Mouse (Mus musculus) natural killer cell, adult 2 months (primary cell): ENCODE data around the gene Efemp2.
"Not testable (repeated sequence)": the region's sequence is repeated elsewhere in the genome, so short reads cannot be mapped to it uniquely, and the experiment has no call there.

Source experiments
- DNase-seq, 2 experiments: peaks; one replicate each; pipeline ENCODE4 v3.0.0; 2022; ENCODE audit warnings: low spot score in 2 of 2

Gene Efemp2

GRCm38 (mm10) chr19:5477004-5477667 lies 3.4 kb downstream of the Efemp2 start:
- DNase-seq, result no peak

- DNase-seq, result no peak
Measured at GRCm38 (mm10) chr19:5477668-5478300, 4.0 kb downstream of the Efemp2 start.

- DNase-seq, result no peak
Measured at GRCm38 (mm10) chr19:5480016-5480415, 6.3 kb downstream of the Efemp2 start.

DNA sequence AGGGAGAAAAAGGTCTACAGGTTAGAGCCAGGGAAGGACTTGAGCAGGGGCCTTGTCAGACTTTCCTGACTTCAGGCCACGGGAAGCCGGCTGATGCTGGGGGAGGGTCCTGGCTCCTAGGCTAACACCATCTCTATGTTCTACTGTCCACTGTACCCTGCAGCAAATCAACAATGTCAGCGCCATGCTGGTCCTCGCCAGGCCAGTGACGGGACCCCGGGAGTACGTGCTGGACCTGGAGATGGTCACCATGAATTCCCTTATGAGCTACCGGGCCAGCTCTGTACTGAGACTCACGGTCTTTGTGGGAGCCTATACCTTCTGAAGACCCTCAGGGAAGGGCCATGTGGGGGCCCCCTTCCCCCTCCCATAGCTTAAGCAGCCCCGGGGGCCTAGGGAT lies 7.6 kb downstream of the Efemp2 start:
- DNase-seq, result no peak

GRCm38 (mm10) chr19:5483386-5484359 lies 9.9 kb downstream of the Efemp2 start:
- DNase-seq, result no peak

GRCm38 (mm10) chr19:5484496-5484895 lies 10.7 kb downstream of the Efemp2 start:
- no peak for DNase-seq

DNA sequence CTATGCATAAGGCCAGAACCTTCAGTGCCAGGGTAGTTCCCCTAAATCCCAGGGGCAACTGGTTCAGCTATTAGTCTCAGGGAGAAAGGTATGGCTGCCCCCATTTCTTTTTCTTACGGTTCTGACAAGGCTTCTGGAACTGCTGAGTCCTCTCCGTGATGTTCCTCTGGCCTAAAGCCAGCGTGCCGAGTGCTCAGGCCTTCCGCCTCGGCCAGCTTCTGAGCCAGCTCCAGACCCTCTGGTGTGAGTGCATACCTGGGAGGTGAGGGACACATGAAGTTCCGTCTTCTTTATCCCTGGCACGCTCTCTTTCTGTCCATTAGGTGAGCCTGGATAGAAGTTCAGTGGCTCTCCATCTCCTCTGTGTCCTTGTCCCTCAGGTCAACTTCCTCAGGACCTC lies 11.6 kb downstream of the Efemp2 start:
- no peak for DNase-seq

DNA sequence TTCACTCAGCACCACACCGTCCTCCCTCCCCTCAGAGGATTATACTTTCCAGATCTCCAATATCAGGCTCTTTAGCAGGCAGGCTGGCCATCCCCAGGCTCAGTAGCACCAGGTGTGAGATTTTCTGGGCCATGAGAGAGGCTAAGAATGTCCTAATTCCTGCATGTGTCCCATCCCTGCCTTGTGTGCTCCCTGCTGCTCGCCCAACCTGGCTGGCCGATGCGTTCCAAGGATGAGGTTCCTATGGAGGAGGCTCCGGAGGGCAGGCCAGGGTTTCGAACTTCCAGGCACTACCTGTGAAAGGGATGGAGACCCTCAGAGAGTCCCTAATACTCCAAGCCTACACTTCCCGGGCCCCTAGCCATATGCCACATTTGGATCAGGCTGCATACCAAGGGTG lies 12.1 kb downstream of the Efemp2 start:
- DNase-seq, result no peak

GRCm38 (mm10) chr19:5486286-5486685 lies 12.5 kb downstream of the Efemp2 start:
- no peak for DNase-seq

DNA sequence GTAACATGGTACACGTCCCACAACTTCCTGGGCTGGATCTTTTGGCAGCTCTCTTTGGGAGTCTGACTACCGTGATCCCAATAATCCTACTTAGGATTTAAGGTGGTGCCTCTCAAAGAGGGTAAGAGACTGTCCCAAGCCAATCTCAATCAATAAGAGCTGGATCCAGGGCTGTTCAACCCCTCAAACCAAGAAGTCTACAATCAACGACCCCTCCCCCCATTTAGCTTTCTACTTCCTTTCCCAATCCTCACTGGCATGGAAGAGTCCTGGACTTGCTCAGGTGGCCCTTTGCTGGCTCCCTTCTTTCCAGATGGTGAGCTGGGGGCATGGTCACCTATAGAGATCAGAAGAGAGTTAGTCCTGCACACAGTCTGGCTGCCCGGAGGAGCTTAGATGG lies 13.0 kb downstream of the Efemp2 start:
- no peak for DNase-seq

DNA sequence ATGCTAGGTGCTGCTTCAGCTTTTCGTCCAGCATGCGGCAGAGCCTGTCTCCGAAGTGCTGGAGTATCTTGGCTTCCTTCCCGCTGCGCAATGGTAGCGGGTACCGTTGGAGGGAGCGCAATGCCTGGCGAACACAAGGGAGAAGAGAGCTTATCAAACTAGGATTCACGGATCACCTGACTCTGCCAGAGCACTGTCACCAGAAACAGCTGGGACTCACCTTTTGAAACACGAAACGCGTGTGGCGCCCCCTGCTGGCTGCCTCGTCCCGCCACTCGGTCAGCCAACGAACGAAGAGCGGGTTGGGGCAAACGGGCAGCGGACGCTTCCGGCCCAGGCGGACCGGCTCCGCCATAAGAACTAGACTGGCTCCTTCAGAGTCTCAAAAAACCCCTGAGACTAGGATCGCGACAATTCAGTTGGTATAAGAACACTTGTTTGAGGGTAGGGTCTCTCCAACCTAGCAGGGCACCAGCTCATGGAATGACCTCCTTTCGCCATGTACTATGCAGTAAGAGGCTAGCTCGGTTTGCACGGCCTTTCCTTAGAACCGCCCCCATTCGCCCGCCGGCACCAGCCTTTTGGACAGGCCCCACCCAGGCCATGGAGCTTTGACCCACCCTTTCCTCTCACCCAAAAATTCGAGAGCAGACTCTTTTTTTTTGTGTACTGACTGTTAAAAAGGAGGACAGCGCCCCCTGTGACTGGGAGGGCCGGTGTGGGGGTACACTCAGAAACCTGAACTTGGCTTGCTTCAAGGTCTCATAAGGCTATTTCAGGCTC lies 14.2 kb downstream of the Efemp2 start, which contains the start of gene Mus81:
TSS of gene Mus81 (minus strand) at position 635 of the 783 bp plus-strand sequence.
- peak; percentile 97 for DNase-seq

GRCm38 (mm10) chr19:5488878-5489571 lies 15.3 kb downstream of the Efemp2 start:
- peak; percentile 92 to 94 for DNase-seq

GRCm38 (mm10) chr19:5489721-5490120 lies 16.0 kb downstream of the Efemp2 start:
- not testable (repeated sequence) for DNase-seq

- DNase-seq, result peak; percentile 88 to 93
Measured at GRCm38 (mm10) chr19:5490313-5490897, 16.7 kb downstream of the Efemp2 start, which contains the start of gene Cfl1. Gene Cfl1 (plus strand): TSS chr19:5490455.

DNA sequence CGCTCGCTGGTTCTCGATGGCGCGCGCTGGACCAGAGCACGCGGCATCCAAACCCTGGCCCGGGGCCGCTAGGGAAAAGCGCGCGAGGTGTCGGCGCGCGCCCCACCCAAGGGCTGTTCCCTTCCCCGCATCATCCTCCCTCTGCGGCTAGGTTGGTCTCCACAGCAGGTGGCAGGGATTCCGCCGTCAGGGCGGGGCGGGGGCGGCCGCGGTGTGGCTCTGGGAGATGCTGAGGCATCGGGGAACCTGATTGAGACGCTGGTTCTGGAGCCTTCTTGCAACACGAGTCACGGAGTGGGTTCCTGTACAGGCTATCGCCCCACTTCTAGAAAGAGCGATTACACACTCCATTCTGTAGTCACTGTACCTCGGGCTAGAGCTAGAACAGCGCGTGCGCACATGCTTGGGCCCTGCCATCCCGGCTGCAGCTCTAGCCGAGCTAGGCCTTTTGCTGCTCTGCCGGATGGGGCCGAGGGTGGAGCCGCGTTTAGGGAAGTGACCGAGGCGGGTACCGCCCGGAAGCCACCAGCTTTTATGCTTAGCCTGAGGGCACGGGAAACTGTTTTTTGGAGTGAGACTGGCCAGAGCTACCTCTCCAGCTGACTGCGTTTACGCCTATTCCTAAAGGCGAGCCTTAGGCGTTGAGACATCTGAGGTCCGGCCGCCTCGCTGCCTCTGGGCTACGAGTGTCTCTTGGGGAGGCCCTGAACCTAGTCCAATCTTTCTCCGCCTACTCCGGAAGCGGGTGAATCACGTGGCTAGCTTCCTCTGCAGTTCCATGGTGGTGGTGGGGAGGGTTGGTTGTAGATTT lies 17.3 kb downstream of the Efemp2 start:
- DNase-seq, result peak; percentile 91

- no peak for DNase-seq
Measured at GRCm38 (mm10) chr19:5492641-5493040, 18.9 kb downstream of the Efemp2 start.

DNA sequence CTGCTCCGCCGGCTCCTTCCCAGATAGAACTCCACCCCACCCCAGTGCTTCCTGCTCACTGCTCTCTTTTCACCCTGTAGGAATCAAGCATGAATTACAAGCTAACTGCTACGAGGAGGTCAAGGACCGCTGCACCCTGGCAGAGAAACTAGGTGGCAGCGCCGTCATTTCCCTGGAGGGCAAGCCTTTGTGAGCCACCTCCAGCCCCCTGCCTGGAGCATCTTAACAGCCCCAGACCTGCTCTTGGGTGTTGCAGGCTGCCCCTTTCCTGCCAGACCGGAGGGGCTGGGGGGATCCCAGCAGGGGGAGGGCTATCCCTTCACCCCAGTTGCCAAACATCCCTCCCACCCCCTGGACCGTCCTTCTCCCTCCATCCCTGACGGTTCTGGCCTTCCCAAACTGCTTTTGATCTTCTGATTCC lies 19.6 kb downstream of the Efemp2 start:
- DNase-seq, result peak in 1 of 2 experiments; percentile 26

- no peak for DNase-seq
Measured at GRCm38 (mm10) chr19:5494314-5494713, 20.6 kb downstream of the Efemp2 start.

- DNase-seq, result no peak
Measured at GRCm38 (mm10) chr19:5495353-5496051, 21.7 kb downstream of the Efemp2 start.
